Mouse (Mus musculus): Measurements from ENCODE around the gene Marveld1.

GRCm38 (mm10) chr19:42104681-42105080, 42.5 kb upstream of the Marveld1 start:
- TF ChIP-seq CTCF (IDR thresholded peaks at IDR 0.05 in 2 of 3, conservative IDR thresholded peaks at IDR 0.05 in 1 of 3; ENCODE audit: control insufficient read depth in 1 of 3, insufficient read depth in 1 of 3, low read depth in 2 of 3, low read length in 3 of 3, poor library complexity in 1 of 3, severe bottlenecking in 1 of 3) (no peak), POLR2AphosphoS2 (IDR thresholded peaks at IDR 0.05; ENCODE audit: low read length) (no peak)

All from MEL (cell line).